Mouse (Mus musculus): ENCODE measurements around the gene Wdr46. TPM values are rescaled to one million over a fixed set of nuclear protein-coding genes. Genes with fewer than 3 reads are reported as not detected.
"Not testable (repeated sequence)": the region's sequence is repeated elsewhere in the genome, so short reads cannot be mapped to it uniquely, and the experiment has no call there.

Gene Wdr46
- total and polyA plus RNA-seq, 2 experiments from 2014 or later: 18.9 to 23.2 TPM

GRCm38 (mm10) chr17:33980181-33981035 lies 39.9 kb downstream of the Wdr46 start:
- H3K4me2 ChIP-seq (ENCODE audit: low read depth): peak overlapping the region; percentile 33
- peak; percentile 44 for ATAC-seq

DNA sequence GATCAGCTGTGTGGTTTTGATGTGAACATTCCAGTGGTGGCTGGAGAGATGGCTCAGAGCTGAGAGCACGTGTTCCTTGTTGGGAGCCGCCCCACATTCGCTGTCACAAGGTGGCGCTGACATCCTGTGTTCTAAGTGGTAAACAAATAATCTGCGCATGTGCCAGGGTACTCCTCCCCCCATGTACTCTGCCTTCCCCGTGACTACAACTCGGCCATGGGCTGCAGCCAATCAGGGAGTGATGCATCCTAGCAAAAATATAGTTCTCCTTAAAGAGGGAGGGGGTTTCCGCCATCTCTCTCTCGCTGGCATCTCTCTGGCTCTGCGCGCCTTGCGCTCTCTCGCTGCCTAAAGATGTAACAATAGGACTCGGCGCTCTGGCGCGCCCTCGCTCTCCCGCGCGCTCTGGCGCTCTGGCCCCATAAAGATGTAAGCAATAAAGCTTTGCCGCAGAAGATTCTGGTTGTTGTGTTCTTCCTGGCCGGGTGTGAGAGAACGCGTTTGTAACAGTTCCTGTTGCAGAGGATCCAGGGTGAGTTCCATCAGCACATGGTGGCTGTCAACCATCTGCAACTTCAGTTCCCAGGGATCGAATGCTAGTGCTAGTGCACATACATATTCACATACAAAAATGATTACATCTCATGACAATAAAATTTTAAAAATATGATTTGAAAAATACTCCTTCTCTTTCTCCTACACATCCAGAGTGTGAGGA lies 40.9 kb downstream of the Wdr46 start:
- H3K36me3 ChIP-seq (ENCODE audit: insufficient read depth); H3K9me3 ChIP-seq (ENCODE audit: low read length); H3K4me1 ChIP-seq (ENCODE audit: insufficient read depth); H3K27me3 ChIP-seq (ENCODE audit: insufficient read depth, low read length): not testable (repeated sequence)
- peak; percentile 95 for ATAC-seq
- peak; percentile 82 for TF ChIP-seq CTCF (IDR thresholded peaks at IDR 0.05; ENCODE audit: low read depth)
- H3K4me3 ChIP-seq (ENCODE audit: low read depth, low read length): peak overlapping the region; percentile 43
- peak overlapping the region; percentile 85 for H3K27ac ChIP-seq (ENCODE audit: low read depth, low read length)
- peak overlapping the region; percentile 55 for H3K4me2 ChIP-seq (ENCODE audit: low read depth)
- H3K9ac ChIP-seq: peak overlapping the region; percentile 53
- WGBS: 1% methylated on average over 27 of the region's 27 CpGs
- peak; percentile 97 for DNase-seq

More at GRCm38 (mm10) chr17:33980181-33981035, 39.9 kb downstream of the Wdr46 start:
- Histone ChIP-seq H3K36me3 (ENCODE audit: insufficient read depth) (no peaks in the 10 kb centered on the region), H3K27ac (ENCODE audit: low read depth, low read length) (peak overlapping the region; percentile 54), H3K27me3 (ENCODE audit: insufficient read depth, low read length) (peaks cover 9% of the 10 kb centered on the region), H3K9ac (peak overlapping the region; percentile 39; the same call in 1 of the 2 replicates), H3K9me3 (ENCODE audit: low read length) (no peaks in the 10 kb centered on the region), H3K4me1 (ENCODE audit: insufficient read depth) (0 out of 2 replicates have a peak, but pooled peaks cover 4% of the 10 kb centered on the region), H3K4me3 (ENCODE audit: low read depth, low read length) (no peak overlapping the region)
- no peak for TF ChIP-seq CTCF (IDR thresholded peaks at IDR 0.05; ENCODE audit: low read depth)
- WGBS: 76% methylated on average over 19 of the region's 19 CpGs
- DNase-seq: no peak

DNA sequence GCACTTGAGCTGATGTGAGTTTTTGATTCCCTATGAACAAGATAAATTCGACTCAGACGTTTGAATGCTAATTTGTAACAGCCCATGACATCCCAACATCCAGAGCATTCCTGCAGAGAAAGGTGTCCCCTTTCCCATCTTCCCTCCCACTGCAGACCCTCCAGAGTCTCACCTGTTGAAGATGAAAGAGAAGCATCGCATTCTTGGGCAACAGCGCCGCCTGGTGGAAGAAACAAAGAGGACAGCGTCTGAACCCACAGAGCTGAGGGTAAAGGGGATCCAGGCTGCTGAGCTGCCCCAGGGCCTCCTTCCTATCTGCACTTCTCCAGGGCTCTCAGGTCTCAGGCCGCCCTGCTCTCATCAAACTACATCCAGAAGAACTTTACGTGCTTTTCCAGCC lies 41.7 kb downstream of the Wdr46 start:
- TF ChIP-seq CTCF (IDR thresholded peaks at IDR 0.05; ENCODE audit: low read depth): peak; percentile 90
- ATAC-seq; H3K4me1 ChIP-seq (ENCODE audit: insufficient read depth); H3K9ac ChIP-seq; H3K9me3 ChIP-seq (ENCODE audit: low read length); H3K36me3 ChIP-seq (ENCODE audit: insufficient read depth); H3K27me3 ChIP-seq (ENCODE audit: insufficient read depth, low read length); H3K27ac ChIP-seq (ENCODE audit: low read depth, low read length): not testable (repeated sequence)
- DNase-seq: peak; percentile 68
- H3K4me2 ChIP-seq (ENCODE audit: low read depth): peak overlapping the region; percentile 55
- 11% methylated on average over 8 of the region's 8 CpGs for WGBS
- peak overlapping the region; percentile 43; the same call in 1 of the 2 replicates for H3K4me3 ChIP-seq (ENCODE audit: low read depth, low read length)

DNA sequence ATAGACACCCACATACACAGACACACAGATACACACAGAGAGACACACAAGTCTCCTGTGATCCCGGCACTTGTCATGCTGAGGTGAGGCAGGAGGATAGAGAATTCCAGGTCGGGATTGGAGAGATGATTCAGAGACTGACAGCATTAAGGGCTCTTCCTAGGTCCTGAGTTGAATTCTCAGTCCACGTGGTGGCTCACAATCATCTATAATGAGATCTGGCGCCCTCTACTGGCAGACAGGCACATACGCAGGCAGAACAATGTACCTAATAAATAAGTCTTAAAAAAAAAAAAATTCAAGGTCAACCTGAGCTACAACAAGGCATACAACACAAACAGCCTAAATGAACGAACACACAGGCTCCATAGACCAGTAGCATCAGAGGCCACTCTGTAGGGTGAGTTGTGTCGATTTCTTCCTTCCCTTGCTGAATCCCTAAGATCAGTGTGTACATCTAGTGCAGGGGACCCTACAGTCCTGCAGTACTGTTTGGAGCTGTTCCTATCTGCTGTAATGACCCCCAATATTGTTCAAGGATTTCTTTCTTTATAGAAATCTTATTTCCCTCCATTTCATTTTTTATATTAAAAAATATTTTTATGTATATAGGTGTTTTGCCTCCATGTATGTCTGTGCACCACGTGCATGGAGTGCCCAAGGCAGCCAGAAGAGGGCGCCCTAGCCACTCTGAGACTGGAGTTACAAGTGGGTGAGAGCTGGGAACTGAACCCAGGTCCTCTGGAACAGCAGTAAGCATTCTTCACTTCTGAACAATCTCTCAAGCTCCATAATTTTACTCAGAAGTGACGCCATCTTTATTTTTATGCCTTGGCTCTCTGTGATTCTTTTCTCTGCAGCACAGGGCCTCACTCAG lies 51.6 kb downstream of the Wdr46 start:
- WGBS: 36% methylated on average over 10 of the region's 10 CpGs
- ATAC-seq (peak; percentile 79), DNase-seq (peak; percentile 87)
- Histone ChIP-seq H3K27ac (ENCODE audit: low read depth, low read length) (no peak overlapping the region), H3K9me3 (ENCODE audit: low read length) (no peaks in the 10 kb centered on the region), H3K36me3 (ENCODE audit: insufficient read depth) (no peaks in the 10 kb centered on the region), H3K4me1 (ENCODE audit: insufficient read depth) (no peaks in the 10 kb centered on the region), H3K27me3 (ENCODE audit: insufficient read depth, low read length) (no peaks in the 10 kb centered on the region), H3K4me2 (ENCODE audit: low read depth) (no peak overlapping the region), H3K9ac (no peak overlapping the region), H3K4me3 (ENCODE audit: low read depth, low read length) (no peak overlapping the region)
- TF ChIP-seq CTCF (IDR thresholded peaks at IDR 0.05; ENCODE audit: low read depth): peak; percentile 91

- no peak for TF ChIP-seq CTCF (IDR thresholded peaks at IDR 0.05; ENCODE audit: low read depth)
- 92% methylated on average over 8 of the region's 8 CpGs for WGBS
- no peaks in the 10 kb centered on the region for H3K36me3 ChIP-seq (ENCODE audit: insufficient read depth)
These were observed 54.5 kb downstream of the Wdr46 start for GRCm38 (mm10) chr17:33994959-33995358.

GRCm38 (mm10) chr17:33995651-33996050 lies 55.2 kb downstream of the Wdr46 start:
- Histone ChIP-seq H3K36me3 (ENCODE audit: insufficient read depth) (no peaks in the 10 kb centered on the region), H3K9ac (no peak overlapping the region), H3K4me1 (ENCODE audit: insufficient read depth) (no peaks in the 10 kb centered on the region), H3K4me3 (ENCODE audit: low read depth, low read length) (no peak overlapping the region), H3K27me3 (ENCODE audit: insufficient read depth, low read length) (no peaks in the 10 kb centered on the region), H3K27ac (ENCODE audit: low read depth, low read length) (no peak overlapping the region), H3K9me3 (ENCODE audit: low read length) (no peaks in the 10 kb centered on the region), H3K4me2 (ENCODE audit: low read depth) (no peak overlapping the region)
- DNase-seq: no peak
- WGBS: 70% methylated on average over 3 of the region's 3 CpGs
- ATAC-seq: no peak
- no peak for TF ChIP-seq CTCF (IDR thresholded peaks at IDR 0.05; ENCODE audit: low read depth)

More at GRCm38 (mm10) chr17:33994959-33995358, 54.5 kb downstream of the Wdr46 start:
- H3K27me3 ChIP-seq (ENCODE audit: insufficient read depth, low read length): no peaks in the 10 kb centered on the region
- no peak overlapping the region for H3K4me3 ChIP-seq (ENCODE audit: low read depth, low read length)
- no peaks in the 10 kb centered on the region for H3K9me3 ChIP-seq (ENCODE audit: low read length)
- H3K4me1 ChIP-seq (ENCODE audit: insufficient read depth): no peaks in the 10 kb centered on the region
- ATAC-seq: no peak
- H3K4me2 ChIP-seq (ENCODE audit: low read depth): no peak overlapping the region
- DNase-seq: no peak
- no peak overlapping the region for H3K27ac ChIP-seq (ENCODE audit: low read depth, low read length)
- H3K9ac ChIP-seq: no peak overlapping the region

GRCm38 (mm10) chr17:33997025-33997424 lies 56.6 kb downstream of the Wdr46 start:
- WGBS: 89% methylated on average over 2 of the region's 2 CpGs
- not testable (repeated sequence) for H3K27ac ChIP-seq (ENCODE audit: low read depth, low read length)

DNA sequence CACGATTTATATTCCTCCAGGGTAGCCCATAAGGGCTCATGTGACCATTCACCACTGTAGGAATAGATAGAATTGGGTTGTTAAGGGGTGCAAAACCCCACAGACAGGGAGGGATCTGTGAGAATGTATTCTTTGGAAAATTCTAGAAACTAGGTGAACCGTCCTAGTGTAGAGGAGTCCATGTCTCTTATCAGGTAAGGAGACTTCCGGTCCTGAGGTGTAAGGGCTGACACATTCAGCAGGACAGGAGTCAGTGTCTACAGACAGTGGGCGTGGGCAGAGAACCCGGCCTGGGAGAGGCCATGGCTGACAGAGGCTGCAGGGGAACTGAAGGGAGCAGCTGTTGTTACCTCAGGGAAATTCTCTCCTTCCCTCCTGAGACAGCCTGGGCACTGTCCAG lies 58.2 kb downstream of the Wdr46 start:
- H3K27me3 ChIP-seq (ENCODE audit: insufficient read depth, low read length); DNase-seq; ATAC-seq; H3K4me2 ChIP-seq (ENCODE audit: low read depth); H3K9me3 ChIP-seq (ENCODE audit: low read length); H3K9ac ChIP-seq; H3K27ac ChIP-seq (ENCODE audit: low read depth, low read length); H3K36me3 ChIP-seq (ENCODE audit: insufficient read depth); H3K4me3 ChIP-seq (ENCODE audit: low read depth, low read length); H3K4me1 ChIP-seq (ENCODE audit: insufficient read depth): not testable (repeated sequence)
- WGBS: 66% methylated on average over 5 of the region's 5 CpGs

More at GRCm38 (mm10) chr17:33997025-33997424, 56.6 kb downstream of the Wdr46 start:
- not testable (repeated sequence) for DNase-seq; H3K36me3 ChIP-seq (ENCODE audit: insufficient read depth); H3K4me1 ChIP-seq (ENCODE audit: insufficient read depth); H3K4me2 ChIP-seq (ENCODE audit: low read depth); H3K4me3 ChIP-seq (ENCODE audit: low read depth, low read length); H3K9me3 ChIP-seq (ENCODE audit: low read length); H3K9ac ChIP-seq; H3K27me3 ChIP-seq (ENCODE audit: insufficient read depth, low read length); ATAC-seq
